Mouse (Mus musculus): ENCODE results near the gene Lsm6. TPM values are rescaled to one million over a fixed set of nuclear protein-coding genes. Genes with fewer than 3 reads are reported as not detected.

Lsm6 gene
- polyA plus RNA-seq, 1 experiment from 2014 or later = 197 TPM

DNA sequence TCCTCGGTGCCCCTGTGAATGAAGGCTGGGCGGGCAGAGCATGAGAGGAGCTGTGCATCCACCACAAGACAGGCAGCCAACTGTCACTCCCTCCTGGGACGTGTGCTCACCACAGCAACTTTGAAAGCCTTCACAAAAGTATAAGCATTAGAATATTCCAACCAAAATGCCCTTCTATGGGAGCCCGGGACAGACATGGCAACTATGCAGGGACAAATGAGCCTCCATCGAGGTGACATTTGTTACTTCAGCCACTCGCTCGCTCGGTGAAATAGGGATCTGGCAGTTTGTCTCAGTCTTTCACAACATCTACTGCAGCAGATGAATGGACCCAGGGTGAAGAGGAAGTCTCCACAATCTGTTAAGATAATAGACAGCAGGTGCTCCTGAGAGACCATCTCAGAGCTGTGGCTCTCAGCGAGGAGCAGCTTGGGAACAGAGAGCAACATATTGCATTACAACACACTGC lies 10.7 kb downstream of the Lsm6 start:
- Histone ChIP-seq H3K9ac (ENCODE audit: low read length) (no peak overlapping the region), H3K27ac (ENCODE audit: low read length) (no peak overlapping the region), H3K4me3 (replicated peaks; ENCODE audit: low read length) (no peak overlapping the region), H3K27me3 (ENCODE audit: control insufficient read depth, insufficient read depth, low read length) (no peaks in the 10 kb centered on the region), H3K4me1 (ENCODE audit: control insufficient read depth, insufficient read depth, low read length) (no peaks in the 10 kb centered on the region), H3K4me2 (ENCODE audit: low read depth, low read length) (no peak overlapping the region), H3K9me3 (replicated peaks; ENCODE audit: control insufficient read depth, low read length) (no peaks in the 10 kb centered on the region), H3K36me3 (ENCODE audit: control insufficient read depth, insufficient read depth, low read length) (peaks cover 10% of the 10 kb centered on the region)
- WGBS = 80% methylated on average over 9 of the region's 9 CpGs
- ATAC-seq (ENCODE audit: insufficient read depth, low FRiP score) = no peak

DNA sequence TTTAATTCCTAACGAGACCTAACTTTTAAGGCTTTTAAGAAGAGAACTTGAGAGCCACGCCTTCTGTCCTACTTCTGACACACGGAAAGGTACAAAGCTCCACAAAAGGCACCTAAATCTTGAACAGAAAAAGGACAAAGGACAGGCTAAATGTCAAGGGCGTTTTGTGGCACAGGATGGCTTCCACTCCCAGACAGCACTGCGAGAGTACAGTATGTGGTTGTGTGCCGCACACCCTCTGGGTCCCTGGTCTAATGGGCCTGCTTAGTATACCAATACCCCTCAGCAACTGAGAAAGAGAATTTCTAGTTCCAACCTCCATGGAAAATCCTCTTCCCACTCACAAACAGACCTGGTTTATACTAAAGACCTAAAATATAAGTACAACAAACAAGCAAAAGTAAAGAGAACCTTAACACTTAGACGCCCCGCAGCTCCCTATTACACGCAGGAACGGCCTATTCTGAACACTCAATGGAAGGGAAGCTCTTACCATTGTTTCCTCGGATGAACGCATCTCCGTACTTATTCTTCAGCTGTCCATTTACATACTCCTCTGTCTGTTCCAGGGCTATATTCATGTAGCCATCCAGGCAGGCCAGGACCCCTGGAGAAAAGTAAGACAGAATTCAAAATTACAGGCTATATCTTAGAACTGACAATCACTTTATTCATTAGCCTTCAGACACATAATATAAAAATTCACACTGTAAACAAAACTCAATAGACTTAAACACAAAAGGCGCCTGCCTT lies 11.3 kb downstream of the Lsm6 start:
- H3K9ac ChIP-seq (ENCODE audit: low read length) = no peak overlapping the region
- no peaks in the 10 kb centered on the region for H3K4me1 ChIP-seq (ENCODE audit: control insufficient read depth, insufficient read depth, low read length)
- peaks cover 10% of the 10 kb centered on the region for H3K36me3 ChIP-seq (ENCODE audit: control insufficient read depth, insufficient read depth, low read length)
- no peak overlapping the region for H3K4me2 ChIP-seq (ENCODE audit: low read depth, low read length)
- H3K4me3 ChIP-seq (replicated peaks; ENCODE audit: low read length) = no peak overlapping the region
- H3K27me3 ChIP-seq (ENCODE audit: control insufficient read depth, insufficient read depth, low read length) = no peaks in the 10 kb centered on the region
- H3K9me3 ChIP-seq (replicated peaks; ENCODE audit: control insufficient read depth, low read length) = no peaks in the 10 kb centered on the region
- 91% methylated on average over 14 of the region's 14 CpGs for WGBS
- H3K27ac ChIP-seq (ENCODE audit: low read length) = no peak overlapping the region
- no peak for ATAC-seq (ENCODE audit: insufficient read depth, low FRiP score)

DNA sequence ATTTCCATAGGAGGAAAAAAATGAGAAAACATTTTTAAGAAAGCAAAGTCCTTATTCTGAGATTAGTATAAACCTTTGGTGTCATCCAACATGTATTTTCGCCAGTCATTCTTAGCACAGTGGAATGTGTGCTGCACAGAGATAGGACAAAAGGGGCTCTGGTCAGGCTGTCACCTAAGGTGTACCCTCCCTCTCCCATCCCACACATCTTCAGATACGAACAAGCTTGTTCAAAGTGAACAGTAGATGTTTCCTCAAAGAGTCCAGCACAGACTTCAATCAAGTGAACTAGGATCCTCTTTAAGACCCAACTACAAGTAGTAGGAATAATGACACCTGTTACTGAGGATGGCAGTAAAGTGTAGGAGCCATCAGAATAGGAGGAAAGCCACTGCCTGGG lies 12.1 kb downstream of the Lsm6 start:
- Histone ChIP-seq H3K27ac (ENCODE audit: low read length) (no peak overlapping the region), H3K4me2 (ENCODE audit: low read depth, low read length) (no peak overlapping the region), H3K4me3 (replicated peaks; ENCODE audit: low read length) (no peak overlapping the region), H3K9me3 (replicated peaks; ENCODE audit: control insufficient read depth, low read length) (no peaks in the 10 kb centered on the region), H3K4me1 (ENCODE audit: control insufficient read depth, insufficient read depth, low read length) (no peaks in the 10 kb centered on the region), H3K27me3 (ENCODE audit: control insufficient read depth, insufficient read depth, low read length) (no peaks in the 10 kb centered on the region), H3K36me3 (ENCODE audit: control insufficient read depth, insufficient read depth, low read length) (peaks cover 10% of the 10 kb centered on the region), H3K9ac (ENCODE audit: low read length) (no peak overlapping the region)
- WGBS = 92% methylated on average over 2 of the region's 2 CpGs
- ATAC-seq (ENCODE audit: insufficient read depth, low FRiP score) = no peak

DNA sequence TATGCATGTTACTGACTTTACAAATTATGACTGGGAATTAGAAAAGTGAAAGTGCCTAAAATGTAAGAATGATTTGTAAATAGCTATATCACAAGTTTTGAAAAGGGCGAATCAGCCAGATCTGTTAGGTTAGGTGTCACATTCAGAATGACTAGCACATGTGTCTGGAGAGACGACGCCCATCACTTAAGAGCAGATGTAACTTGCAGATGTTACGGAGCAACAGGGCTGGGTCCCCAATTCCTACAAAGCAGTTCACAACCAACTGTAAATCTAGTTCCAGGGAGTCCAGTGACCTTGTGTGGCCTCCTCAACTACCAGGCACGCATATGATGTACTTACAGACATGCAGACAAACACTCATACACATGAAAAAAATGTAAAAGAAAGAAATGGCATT lies 12.5 kb downstream of the Lsm6 start:
- no peak for ATAC-seq (ENCODE audit: insufficient read depth, low FRiP score)
- Histone ChIP-seq H3K4me2 (ENCODE audit: low read depth, low read length) (no peak overlapping the region), H3K4me3 (replicated peaks; ENCODE audit: low read length) (no peak overlapping the region), H3K4me1 (ENCODE audit: control insufficient read depth, insufficient read depth, low read length) (no peaks in the 10 kb centered on the region), H3K36me3 (ENCODE audit: control insufficient read depth, insufficient read depth, low read length) (peaks cover 10% of the 10 kb centered on the region), H3K9me3 (replicated peaks; ENCODE audit: control insufficient read depth, low read length) (no peaks in the 10 kb centered on the region), H3K27ac (ENCODE audit: low read length) (no peak overlapping the region), H3K9ac (ENCODE audit: low read length) (no peak overlapping the region), H3K27me3 (ENCODE audit: control insufficient read depth, insufficient read depth, low read length) (no peaks in the 10 kb centered on the region)
- WGBS = 90% methylated on average over 5 of the region's 5 CpGs

DNA sequence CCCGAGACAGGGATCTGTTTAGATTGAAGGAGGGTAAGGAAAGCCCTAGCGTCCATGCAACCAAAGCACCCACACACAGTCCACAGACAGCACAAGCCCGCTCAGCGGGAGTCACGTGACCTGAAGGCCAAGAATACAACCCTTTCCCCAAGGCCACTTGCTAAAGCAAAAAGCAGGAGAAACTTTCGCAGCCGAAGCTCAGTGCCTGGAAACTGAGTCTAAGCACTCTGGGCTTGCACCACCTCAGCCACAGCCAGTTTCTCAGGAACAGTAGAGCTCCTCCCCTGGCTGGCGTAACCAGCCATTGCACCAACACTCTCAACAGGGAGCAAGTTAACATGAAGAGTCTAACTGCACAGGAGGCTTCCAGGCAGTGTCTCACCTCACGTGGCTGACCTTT lies 13.7 kb downstream of the Lsm6 start:
- Histone ChIP-seq H3K9ac (ENCODE audit: low read length) (no peak overlapping the region), H3K4me2 (ENCODE audit: low read depth, low read length) (no peak overlapping the region), H3K9me3 (replicated peaks; ENCODE audit: control insufficient read depth, low read length) (no peaks in the 10 kb centered on the region), H3K27ac (ENCODE audit: low read length) (no peak overlapping the region), H3K4me3 (replicated peaks; ENCODE audit: low read length) (no peak overlapping the region), H3K36me3 (ENCODE audit: control insufficient read depth, insufficient read depth, low read length) (peaks cover 10% of the 10 kb centered on the region), H3K27me3 (ENCODE audit: control insufficient read depth, insufficient read depth, low read length) (no peaks in the 10 kb centered on the region), H3K4me1 (ENCODE audit: control insufficient read depth, insufficient read depth, low read length) (no peaks in the 10 kb centered on the region)
- ATAC-seq (ENCODE audit: insufficient read depth, low FRiP score) = no peak
- WGBS = 76% methylated on average over 9 of the region's 9 CpGs

DNA sequence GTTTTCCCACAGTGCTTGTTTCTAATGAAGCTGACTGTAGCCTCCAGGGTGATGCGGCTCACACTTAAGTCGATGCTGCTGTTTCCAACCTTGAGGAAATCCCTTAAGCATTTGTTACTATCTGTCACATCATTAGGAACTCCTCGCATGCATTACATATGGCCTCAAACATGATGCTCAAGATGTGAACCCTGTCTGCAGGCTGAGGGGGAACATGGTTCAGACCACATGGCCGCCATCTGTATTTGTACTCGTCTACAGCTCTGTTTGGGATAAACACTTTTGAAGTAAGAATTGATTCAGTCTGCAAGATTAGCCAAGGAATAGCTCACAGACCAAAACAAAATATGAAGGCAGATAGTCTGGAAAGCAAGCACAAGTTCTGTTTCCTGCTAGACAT lies 14.9 kb downstream of the Lsm6 start:
- no peaks in the 10 kb centered on the region for H3K9me3 ChIP-seq (replicated peaks; ENCODE audit: control insufficient read depth, low read length)
- H3K9ac ChIP-seq (ENCODE audit: low read length) = no peak overlapping the region
- no peak for ATAC-seq (ENCODE audit: insufficient read depth, low FRiP score)
- H3K27ac ChIP-seq (ENCODE audit: low read length) = no peak overlapping the region
- no peaks in the 10 kb centered on the region for H3K4me1 ChIP-seq (ENCODE audit: control insufficient read depth, insufficient read depth, low read length)
- H3K36me3 ChIP-seq (ENCODE audit: control insufficient read depth, insufficient read depth, low read length) = peaks cover 10% of the 10 kb centered on the region
- H3K4me2 ChIP-seq (ENCODE audit: low read depth, low read length) = no peak overlapping the region
- no peak overlapping the region for H3K4me3 ChIP-seq (replicated peaks; ENCODE audit: low read length)
- H3K27me3 ChIP-seq (ENCODE audit: control insufficient read depth, insufficient read depth, low read length) = no peaks in the 10 kb centered on the region
- 89% methylated on average over 5 of the region's 5 CpGs for WGBS

DNA sequence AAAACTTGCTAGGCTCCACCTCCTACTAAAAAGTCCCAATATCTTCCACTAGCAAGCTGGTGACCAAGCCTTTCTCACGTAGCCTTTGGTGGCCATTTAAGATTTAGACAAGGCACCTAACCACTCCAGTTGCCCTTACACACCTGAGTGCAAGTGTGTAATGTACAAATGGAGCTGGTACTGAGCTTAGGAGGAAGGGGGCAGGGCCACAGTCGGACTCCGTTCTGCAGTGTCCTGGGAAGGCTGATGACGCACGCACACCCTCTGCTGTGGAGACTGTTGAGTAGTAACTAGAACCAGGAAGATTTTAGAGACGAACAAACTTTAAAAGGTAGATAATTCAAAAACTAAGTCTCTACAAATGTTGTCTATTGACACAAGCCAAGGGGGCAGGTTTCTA lies 19.7 kb downstream of the Lsm6 start:
- Histone ChIP-seq H3K4me2 (ENCODE audit: low read depth, low read length) (no peak overlapping the region), H3K36me3 (ENCODE audit: control insufficient read depth, insufficient read depth, low read length) (peaks cover 4% of the 10 kb centered on the region; the same call in 1 of the 2 replicates), H3K9me3 (replicated peaks; ENCODE audit: control insufficient read depth, low read length) (no peaks in the 10 kb centered on the region), H3K27ac (ENCODE audit: low read length) (no peak overlapping the region), H3K9ac (ENCODE audit: low read length) (no peak overlapping the region), H3K4me1 (ENCODE audit: control insufficient read depth, insufficient read depth, low read length) (no peaks in the 10 kb centered on the region), H3K27me3 (ENCODE audit: control insufficient read depth, insufficient read depth, low read length) (no peaks in the 10 kb centered on the region), H3K4me3 (replicated peaks; ENCODE audit: low read length) (no peak overlapping the region)
- no peak for ATAC-seq (ENCODE audit: insufficient read depth, low FRiP score)
- 92% methylated on average over 6 of the region's 6 CpGs for WGBS

DNA sequence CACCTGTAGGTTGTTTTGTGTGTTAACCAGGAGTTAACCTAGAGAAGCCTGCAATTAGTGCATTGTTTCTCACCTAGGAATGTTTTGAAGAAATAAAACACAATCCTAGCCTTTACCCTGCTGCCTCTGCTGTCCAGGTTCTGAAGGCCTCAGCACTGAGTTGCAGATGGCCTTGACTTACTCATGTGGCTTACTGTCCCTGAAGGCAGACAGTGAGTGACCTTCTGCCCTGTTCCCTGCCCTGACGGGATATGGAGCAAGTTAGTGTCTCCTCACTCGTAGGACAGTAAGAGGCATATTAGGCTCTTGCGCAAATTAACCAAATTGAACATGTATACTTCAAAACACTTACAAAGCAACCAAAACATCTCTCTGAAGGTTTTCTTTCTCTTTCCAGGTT lies 22.3 kb downstream of the Lsm6 start:
- Histone ChIP-seq H3K36me3 (ENCODE audit: control insufficient read depth, insufficient read depth, low read length) (no peaks in the 10 kb centered on the region), H3K9me3 (replicated peaks; ENCODE audit: control insufficient read depth, low read length) (no peaks in the 10 kb centered on the region), H3K4me3 (replicated peaks; ENCODE audit: low read length) (no peak overlapping the region), H3K4me1 (ENCODE audit: control insufficient read depth, insufficient read depth, low read length) (no peaks in the 10 kb centered on the region), H3K4me2 (ENCODE audit: low read depth, low read length) (no peak overlapping the region), H3K27ac (ENCODE audit: low read length) (no peak overlapping the region), H3K9ac (ENCODE audit: low read length) (no peak overlapping the region), H3K27me3 (ENCODE audit: control insufficient read depth, insufficient read depth, low read length) (no peaks in the 10 kb centered on the region)
- ATAC-seq (ENCODE audit: insufficient read depth, low FRiP score) = no peak
- 69% methylated on average over 3 of the region's 3 CpGs for WGBS

DNA sequence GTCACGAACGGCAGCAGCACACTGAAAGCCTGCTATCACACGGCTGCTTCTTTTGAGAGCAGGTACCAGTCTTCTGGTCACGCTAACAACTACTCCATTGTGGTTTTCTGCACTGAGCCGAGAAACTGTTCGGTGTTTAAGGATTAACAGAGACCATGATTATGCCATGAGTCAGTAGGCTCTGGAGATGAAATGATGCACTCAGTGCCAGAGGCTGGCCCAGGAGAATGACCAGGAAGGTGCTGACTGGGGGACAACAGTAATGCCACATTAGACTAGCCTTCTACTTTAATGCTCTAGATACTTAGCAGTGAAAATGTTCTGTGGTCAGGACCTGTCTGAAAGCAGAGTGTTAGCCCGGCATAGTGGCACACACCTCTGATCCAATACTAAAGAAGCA lies 23.0 kb downstream of the Lsm6 start:
- Histone ChIP-seq H3K4me1 (ENCODE audit: control insufficient read depth, insufficient read depth, low read length) (no peaks in the 10 kb centered on the region), H3K27me3 (ENCODE audit: control insufficient read depth, insufficient read depth, low read length) (no peaks in the 10 kb centered on the region), H3K4me2 (ENCODE audit: low read depth, low read length) (no peak overlapping the region), H3K9me3 (replicated peaks; ENCODE audit: control insufficient read depth, low read length) (no peaks in the 10 kb centered on the region), H3K36me3 (ENCODE audit: control insufficient read depth, insufficient read depth, low read length) (no peaks in the 10 kb centered on the region), H3K27ac (ENCODE audit: low read length) (no peak overlapping the region), H3K4me3 (replicated peaks; ENCODE audit: low read length) (no peak overlapping the region), H3K9ac (ENCODE audit: low read length) (no peak overlapping the region)
- WGBS = 85% methylated on average over 7 of the region's 7 CpGs
- no peak for ATAC-seq (ENCODE audit: insufficient read depth, low FRiP score)
